Mouse (Mus musculus): ENCODE measurements around the gene Angptl4. TPM values are rescaled to one million over a fixed set of nuclear protein-coding genes. Genes with fewer than 3 reads are reported as not detected.
A peak's percentile ranks its signal among the peaks of the same experiment; 100 is the strongest.

Gene Angptl4
- total RNA-seq, 1 experiment from 2014 or later = 14.2 TPM

DNA sequence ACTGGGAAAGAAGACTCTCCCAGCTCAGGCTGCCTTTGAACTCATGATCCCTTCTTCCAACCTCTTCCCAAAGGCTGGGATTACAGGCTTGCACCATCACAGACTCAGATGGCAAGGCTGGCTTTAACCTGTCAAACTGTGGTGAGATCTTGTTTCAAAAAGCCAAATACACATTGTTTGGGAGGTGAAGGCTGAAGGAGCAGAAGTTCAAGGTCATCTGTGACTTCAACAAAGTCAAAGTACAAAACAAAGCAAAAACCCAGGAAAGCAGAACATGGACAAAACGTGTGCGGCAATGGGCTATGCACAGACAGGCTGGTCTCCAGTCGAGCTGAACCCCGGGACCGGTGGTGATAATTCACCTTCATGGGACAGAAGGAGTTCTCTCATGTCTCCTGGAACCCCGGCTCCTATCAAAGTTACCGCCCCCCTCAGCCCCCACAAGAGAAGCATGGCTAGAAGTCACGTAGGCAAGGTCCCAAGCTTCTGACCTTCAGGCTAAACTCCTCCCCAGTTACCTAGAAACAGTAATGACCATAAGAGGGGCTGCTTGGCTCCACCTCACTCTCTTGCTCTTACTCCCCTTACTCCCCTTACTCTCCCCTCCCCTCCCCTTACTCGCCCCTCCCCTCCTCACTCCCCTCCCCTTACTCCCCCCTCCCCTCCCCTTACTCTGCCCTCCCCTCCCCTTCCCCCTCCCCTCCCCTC is 25.7 kb upstream of the Angptl4 start:
- no peak for ATAC-seq (replicated peaks; ENCODE audit: low read depth, poor library complexity, severe bottlenecking)

DNA sequence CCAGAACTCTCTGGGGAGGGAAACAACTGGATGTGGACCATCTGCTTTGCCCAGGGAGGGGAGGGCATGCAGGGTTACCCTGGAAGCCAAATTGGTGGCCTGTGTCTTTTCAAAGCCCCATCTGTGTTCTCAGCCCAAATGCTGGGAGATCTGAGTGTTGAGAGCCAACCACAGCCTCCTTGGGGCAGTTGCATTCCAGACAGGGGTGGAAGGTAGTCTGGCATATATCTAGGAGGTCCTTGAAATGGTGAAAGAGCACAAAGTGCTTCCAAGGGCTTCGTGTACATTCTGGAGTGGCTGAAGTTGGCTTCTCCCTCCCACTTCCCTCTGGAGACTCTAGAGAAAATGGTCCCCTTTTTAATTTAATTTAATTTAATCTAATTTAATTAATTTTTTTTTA is 23.1 kb upstream of the Angptl4 start:
- ATAC-seq (replicated peaks; ENCODE audit: low read depth, poor library complexity, severe bottlenecking) = no peak

DNA sequence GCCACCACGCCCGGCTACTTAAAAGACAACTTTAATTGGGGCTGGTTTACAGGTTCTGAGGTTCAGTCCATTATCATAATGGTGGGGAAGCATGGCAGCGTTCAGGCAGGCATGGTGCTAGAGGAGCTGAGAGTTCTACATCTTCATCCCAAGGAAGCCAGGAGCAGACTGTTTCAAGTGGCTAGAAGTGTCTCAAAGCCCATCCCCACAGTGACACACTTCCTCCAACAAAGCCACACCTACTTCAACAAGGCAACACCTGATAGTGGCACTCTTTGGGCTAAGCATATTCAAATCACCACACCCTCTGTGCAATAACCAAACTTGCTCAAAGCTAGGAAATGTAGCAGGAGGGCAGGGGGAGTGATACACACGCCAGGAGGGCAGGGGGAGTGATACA is 22.6 kb upstream of the Angptl4 start:
- ATAC-seq (replicated peaks; ENCODE audit: low read depth, poor library complexity, severe bottlenecking) = no peak

DNA sequence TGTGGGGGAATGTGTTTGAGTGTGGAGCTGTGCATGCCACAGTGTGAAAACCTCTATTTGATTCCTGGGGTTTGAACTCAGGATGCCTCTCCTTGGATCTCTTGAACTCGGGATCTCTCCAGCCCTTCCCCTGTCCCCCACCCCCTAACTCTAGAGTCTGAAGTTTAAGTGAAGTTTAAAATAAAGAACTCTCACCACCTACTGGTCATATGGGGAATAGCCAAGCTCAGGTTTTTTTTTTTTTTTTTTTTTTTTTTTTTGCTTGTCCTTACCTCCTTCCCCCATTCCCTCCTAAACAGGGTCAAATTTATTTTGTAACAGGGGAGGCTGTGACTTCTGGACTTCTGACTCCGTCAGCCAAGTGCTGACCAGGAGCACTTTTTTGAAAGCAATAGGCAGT is 20.6 kb upstream of the Angptl4 start:
- ATAC-seq (replicated peaks; ENCODE audit: low read depth, poor library complexity, severe bottlenecking) = peak; percentile 54

DNA sequence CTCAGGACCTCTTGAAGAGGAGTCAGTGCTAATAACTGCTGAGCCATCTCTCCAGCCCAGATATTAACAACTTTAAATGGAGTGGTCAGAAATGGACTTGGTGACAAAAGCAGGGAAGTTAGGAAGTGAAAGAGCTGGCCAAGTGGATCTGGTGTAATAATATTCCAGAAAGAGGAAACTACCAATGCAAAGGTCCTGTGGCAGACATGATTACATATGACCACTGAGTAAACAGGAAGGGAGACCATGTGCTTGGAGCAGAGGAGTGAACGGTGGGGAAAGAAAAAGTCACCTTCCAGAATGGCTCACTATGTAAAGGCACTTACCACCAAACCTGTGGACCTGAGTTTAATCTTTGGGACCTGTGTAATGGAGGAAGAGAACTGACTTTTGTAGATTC is 17.6 kb upstream of the Angptl4 start:
- no peak for ATAC-seq (replicated peaks; ENCODE audit: low read depth, poor library complexity, severe bottlenecking)

DNA sequence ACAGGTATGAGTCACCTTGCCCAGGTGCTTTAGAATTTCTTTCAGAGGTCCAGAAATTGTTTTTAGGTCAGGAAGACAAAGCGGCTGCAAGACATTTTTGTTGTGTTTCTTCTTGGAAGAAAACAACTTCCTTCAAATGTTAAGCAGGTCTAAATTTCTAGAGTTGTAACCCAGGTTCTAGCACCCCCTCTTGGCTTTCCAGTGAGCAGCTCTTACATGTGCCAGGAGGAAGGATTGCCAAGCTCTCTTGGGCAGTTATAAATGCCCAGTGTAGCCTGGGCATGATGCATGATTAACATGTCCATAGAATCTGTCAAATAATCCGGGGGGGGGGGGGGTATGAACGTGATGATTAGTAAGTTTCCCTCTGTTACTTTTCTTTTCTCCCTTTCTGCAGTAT is 16.7 kb upstream of the Angptl4 start:
- 0 out of 2 replicates have a peak, but pooled peaks have one; percentile 32 for ATAC-seq (replicated peaks; ENCODE audit: low read depth, poor library complexity, severe bottlenecking)

DNA sequence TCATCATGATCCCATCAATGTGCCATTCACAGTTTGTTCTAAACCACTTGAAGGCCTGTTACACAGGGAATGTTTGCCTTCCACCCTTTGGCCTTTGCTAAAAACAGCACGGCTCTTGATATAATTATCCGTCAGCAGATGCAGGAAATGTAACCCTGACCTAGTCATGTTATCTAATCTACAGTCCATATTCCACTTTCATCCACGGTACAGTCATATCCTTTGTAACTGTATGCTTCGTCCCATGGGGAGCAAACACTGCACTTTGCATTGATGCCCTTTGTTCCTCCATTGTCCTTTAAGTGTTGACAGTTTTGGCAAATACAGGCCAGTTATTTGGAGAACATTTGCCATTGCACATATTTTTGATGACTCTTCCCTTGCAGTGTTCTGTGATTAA is 7.1 kb upstream of the Angptl4 start:
- no peak for ATAC-seq (replicated peaks; ENCODE audit: low read depth, poor library complexity, severe bottlenecking)

DNA sequence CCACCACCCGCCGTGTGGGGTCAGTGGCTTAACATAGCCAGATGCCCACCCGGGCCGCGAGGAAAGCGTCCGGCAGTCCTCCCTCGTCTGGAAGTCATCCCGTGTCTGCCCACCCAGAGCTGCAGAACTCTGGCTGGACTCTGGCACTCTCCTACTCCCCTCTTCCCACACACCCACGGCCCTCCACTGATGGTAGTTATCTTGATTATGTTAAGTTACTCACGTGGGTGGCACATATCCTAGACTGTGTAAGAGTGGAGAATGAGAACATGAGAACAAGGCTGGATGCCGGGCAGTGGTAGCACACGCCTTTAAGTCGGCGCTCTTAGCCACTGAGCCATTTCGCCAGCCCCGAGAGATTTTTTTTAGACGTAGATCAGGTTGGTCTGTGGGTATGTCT is 4.7 kb upstream of the Angptl4 start:
- ATAC-seq (replicated peaks; ENCODE audit: low read depth, poor library complexity, severe bottlenecking) = no peak

DNA sequence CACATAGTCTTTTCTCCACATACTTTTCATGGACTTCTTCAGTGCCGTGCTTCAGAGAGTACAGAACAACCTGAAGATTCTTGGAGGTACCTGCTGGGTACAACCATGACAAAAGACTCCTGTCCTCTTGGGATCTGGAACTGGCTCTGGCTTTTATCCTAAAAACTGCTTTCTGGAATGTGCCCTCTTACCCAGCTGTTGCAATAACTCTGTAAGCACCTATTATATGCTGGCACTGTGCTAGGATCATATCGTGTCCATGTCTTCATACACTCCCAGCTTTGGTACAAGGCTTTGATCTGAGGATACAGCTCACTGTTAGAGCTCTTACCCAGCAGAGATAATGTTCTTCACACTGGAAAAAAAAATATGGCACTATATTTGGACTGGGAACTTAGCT is 3.3 kb upstream of the Angptl4 start:
- ATAC-seq (replicated peaks; ENCODE audit: low read depth, poor library complexity, severe bottlenecking) = no peak

DNA sequence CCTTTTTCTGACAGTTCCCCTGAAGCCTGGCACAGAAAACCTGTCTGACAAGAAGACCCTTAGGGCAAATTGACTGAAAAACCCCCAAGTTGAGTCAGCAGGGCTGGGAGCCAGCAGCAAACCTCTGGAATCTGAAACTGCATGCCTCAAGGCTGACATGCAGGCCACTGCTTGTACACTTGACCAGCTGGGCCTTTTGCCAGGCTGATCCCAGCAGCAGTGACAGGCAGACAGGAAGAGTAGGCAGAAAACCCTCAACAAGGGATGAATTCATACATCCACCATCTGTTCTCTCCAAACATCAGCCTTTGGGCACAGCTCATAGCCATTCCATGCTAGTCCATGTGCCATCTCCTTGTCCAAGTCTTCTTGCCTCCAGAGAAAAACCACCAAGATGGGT is 1.8 kb upstream of the Angptl4 start:
- ATAC-seq (replicated peaks; ENCODE audit: low read depth, poor library complexity, severe bottlenecking) = no peak

DNA sequence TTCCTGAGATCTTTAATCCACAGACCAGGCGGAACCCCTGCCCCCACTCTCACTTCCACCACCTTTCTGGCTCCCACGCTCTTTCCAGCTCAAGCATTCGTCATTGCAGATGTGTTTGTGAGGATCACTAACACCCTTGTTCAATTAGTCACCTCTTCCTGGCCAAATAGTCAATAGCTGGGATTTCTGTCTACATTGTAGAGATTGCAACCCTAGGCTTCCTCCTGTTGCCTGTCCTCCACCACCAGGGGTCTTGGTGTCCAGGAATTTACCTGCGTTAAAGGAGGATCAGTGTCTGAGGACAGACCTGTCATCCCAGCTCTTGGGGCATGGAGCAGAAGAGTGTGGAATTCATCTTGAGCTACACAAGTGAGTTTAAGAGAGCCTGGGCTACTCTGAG is 437 bp upstream of the Angptl4 start:
- ATAC-seq (replicated peaks; ENCODE audit: low read depth, poor library complexity, severe bottlenecking) = no peak

DNA sequence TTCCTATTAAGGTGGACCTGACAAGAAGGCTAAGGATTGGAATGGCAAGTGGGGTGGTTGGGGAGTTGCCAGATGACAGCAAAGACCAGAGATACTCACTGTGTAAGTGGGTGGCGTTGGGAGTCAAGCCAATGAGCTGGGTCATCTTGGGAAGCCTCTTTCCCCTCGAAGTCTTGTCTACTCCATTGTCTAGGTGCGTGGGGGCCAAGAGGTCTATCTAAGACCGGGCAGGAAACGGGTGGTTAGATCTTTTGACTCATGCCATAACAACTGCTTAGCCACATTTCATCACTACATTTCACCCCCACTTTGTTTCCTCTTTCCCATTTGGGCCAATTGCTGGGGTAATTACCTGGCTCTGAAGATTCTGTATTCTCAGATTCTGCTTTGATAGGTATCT is 1.2 kb downstream of the Angptl4 start:
- peak; percentile 54 for ATAC-seq (replicated peaks; ENCODE audit: low read depth, poor library complexity, severe bottlenecking)

DNA sequence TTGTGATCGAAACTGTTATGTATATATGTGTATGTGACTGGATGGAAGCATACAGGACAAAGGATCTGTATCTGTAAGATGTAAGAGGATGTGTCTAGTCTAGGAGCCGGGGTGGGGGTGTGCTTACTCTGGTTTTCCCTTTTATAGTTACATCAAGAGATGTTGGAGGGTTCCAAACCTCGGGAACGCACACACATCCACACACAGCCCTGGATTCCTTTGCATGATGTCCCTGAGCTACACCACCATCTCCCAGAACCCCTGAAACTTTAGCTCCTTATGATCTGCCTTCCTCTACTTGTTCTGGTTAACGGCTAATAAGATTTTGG is 1.7 kb downstream of the Angptl4 start:
- no peak for ATAC-seq (replicated peaks; ENCODE audit: low read depth, poor library complexity, severe bottlenecking)

DNA sequence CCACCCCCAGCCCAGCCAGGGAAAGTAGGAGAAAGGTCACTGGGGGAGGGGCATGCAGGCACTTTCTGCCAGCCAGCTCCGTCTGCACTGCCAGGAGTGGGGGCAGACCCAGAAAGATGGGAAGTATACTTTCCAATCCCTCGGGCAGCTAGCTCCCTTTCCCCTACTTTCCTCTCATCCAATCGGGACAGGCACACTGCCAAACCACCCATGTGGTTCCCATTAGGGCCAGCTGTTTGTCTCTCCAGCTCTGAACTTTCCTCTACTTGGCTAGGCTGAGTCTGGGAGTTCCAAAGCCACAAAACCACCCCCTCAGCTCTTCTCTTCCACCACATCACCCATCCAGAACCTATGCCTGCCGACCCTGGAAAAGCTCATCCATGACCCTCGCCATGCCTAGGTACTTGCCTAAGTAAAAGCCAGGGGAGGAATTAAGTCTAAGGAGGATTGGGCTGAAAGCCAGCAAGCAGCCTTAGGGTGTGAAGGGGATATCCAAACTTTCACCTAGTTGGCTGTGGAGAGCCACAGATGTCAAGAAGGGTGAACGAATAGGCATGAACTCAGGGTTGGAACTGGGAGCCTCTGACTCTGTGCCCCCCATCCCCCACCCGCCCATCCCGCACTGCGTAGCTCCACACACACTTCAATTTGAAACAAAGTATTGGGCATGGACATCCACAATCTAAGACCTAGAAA is 2.2 kb downstream of the Angptl4 start:
- no peak for ATAC-seq (replicated peaks; ENCODE audit: low read depth, poor library complexity, severe bottlenecking)

DNA sequence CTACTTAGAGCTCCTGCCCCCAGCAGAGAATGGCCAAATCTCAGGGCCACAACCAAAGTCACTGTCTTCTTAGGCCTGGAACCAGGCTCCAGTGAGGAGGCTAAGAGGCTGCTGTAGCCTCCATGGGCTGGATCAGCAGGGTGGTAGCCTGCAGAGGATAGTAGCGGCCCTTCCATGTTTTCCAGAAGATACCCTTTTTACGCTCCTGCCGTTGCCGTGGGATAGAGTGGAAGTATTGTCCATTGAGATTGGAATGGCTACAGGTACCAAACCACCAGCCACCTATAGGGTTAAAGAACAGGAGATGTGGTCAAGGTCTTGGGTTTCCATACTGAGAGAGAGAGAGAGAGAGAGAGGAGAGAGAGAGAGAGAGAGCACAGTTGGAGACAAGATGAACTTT is 6.3 kb downstream of the Angptl4 start:
- ATAC-seq (replicated peaks; ENCODE audit: low read depth, poor library complexity, severe bottlenecking) = no peak

DNA sequence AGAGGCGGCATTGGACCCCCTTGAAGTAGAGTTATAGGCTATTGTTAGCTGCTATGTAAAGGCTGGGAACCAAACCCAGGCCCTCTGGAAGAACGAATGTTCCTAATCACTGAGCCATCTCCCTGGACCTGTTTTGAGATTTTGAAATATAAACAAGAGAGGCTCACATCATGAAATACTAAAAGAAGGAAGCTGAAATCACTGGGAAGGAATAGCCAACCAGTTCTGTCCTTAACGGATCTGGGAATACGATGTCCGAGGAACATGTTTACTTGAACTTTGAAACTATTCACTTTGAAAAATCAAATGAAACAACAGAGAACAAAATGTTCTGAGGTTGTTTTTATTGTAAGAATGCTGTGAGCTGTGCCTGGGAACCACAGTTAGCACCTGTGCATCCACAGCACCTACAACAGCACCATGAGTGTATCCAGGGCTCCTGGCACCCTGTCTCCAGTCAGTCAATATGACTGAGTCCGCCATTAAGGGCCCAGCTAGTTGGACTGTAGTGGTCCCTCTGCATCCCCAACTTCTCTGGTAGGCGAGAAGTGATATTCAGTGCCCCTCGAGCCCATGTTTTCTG is 7.0 kb downstream of the Angptl4 start:
- no peak for ATAC-seq (replicated peaks; ENCODE audit: low read depth, poor library complexity, severe bottlenecking)

DNA sequence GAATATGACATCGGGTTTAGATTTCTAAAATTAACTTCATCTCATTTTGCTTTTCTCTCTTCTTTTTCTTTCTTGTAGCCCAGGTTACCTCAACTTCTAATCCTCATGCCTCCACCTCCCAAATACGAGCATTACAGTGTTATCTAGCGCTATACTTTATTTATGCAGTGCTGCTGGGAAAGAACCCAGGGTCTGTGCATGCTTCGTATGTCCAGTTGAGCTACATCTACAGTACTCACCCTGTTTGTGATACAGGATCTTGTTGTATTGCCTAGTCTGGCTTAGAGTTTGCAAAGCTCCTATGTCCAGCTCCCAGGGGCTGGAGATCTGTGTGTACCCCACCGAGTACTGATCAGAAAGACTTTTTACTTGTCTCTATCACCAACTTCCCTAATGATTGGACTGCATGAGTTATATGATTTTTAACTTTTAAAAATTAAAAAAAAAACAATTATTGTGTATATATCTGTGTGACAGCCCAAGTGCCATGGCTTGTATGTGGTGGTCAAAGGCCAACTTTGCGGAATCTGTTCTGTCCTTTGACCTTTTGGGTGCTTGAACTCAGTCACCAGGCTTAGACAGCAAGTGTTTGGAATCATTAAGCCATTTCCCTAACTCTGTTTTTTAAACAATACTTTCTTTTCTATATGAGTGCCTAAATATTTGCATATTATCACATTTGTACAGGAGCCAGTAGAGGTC is 7.6 kb downstream of the Angptl4 start:
- ATAC-seq (replicated peaks; ENCODE audit: low read depth, poor library complexity, severe bottlenecking) = no peak

DNA sequence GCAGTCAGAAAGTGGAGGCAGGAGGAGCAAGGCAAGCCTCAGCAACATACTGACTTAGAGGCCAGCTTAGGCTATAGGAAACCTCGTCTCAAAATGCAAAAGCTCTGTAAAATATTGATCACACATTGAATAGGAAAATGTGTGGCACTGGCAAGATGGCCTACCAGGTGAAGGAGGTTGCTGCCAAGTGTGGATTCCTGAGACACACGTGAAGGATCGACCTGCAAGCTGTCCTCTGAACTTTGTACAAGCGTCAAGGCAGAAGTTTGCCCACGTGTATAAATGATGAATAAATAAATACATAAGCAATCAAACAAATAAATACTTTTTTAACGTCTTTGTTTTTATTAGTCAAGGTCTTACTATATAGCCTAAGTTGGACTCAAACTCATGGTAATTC is 8.2 kb downstream of the Angptl4 start:
- ATAC-seq (replicated peaks; ENCODE audit: low read depth, poor library complexity, severe bottlenecking) = no peak

DNA sequence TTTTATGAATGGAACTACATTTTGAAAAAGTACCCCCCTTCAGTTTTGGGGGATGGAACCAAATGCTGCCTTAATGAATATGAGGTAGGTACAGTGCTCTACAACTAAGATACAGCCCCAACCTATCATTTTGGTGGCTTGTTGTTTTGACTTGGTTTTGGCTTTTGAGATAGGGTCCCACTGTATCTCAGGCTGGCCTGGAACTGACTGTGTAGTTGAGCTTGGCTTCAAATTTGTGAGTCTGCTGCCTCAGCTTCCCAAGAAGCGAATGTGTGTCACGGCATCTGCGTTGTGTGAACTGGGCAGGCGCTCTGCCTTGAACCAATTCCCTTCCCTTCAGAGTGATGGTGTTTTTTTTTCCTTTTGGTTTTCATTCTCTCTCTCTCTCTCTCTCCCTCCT is 10.0 kb downstream of the Angptl4 start:
- ATAC-seq (replicated peaks; ENCODE audit: low read depth, poor library complexity, severe bottlenecking) = no peak

DNA sequence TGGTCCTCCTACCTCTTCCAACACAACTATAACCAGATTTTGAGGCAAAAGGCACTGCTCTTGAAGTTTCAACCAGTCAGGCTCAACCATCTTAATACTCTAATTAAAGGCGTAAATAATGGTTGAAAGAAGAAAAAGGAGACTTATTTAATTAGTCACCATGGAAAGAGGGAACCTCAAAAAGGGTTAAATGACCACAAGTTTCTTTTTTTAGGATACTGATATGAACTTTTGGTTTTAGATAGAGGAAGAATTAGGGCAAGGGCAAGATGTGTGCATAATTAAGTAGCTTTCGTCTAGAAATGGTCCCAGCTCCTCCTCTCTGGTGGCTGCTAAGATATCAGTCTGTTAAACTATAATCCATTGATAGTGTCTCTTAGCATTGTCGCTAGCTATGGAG is 15.2 kb downstream of the Angptl4 start:
- no peak for ATAC-seq (replicated peaks; ENCODE audit: low read depth, poor library complexity, severe bottlenecking)
